Mouse (Mus musculus) adrenal gland, adult 2 months (tissue): ENCODE results near the gene Ice2. TPM values are rescaled to one million over a fixed set of nuclear protein-coding genes. Genes with fewer than 3 reads are reported as not detected.

Experiments
- DNase-seq: peaks from one replicate; pipeline ENCODE4 v3.0.0; 2021
- polyA plus RNA-seq: library from polyadenylated mRNA; depleted of rRNA; stranded (reverse); fragments of >200 nt; gene quantifications from 2 replicates; pipeline ENCODE4 v1.2.3, GENCODE M21; 2012
- total RNA-seq, 2 experiments: library from RNA; stranded (reverse); gene quantifications; 2 replicates each; pipeline ENCODE4 v1.2.3; 2021

The Ice2 gene
- total and polyA plus RNA-seq, 3 experiments = 1.7 to 13.7 (median 13.1) TPM

DNA sequence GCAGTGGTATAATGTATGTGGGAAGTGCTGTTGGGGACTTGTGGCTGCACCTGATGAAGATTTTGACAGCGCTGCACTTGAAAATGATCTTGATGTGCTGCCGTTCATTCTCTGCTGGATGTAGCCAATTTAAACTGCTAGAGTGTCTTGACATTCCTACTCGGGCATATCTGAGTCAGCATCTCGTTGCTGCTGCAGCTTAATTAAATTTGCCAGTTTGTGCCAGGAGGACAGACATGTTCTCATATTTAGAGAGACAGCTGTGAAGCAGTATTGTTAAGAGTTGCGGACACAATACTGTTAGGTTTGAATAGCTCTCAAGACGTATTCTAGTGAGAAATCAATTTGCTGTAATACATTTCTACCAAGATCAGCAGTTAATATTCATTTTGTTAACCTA lies 7.0 kb downstream of the Ice2 start:
- no peak for DNase-seq

- DNase-seq = no peak
Observed at GRCm38 (mm10) chr9:69419476-69419875, 21.8 kb downstream of the Ice2 start.

GRCm38 (mm10) chr9:69430531-69430930 lies 32.8 kb downstream of the Ice2 start:
- peak; percentile 57 for DNase-seq

- DNase-seq = no peak
Observed at GRCm38 (mm10) chr9:69431863-69432555, 34.3 kb downstream of the Ice2 start.

DNA sequence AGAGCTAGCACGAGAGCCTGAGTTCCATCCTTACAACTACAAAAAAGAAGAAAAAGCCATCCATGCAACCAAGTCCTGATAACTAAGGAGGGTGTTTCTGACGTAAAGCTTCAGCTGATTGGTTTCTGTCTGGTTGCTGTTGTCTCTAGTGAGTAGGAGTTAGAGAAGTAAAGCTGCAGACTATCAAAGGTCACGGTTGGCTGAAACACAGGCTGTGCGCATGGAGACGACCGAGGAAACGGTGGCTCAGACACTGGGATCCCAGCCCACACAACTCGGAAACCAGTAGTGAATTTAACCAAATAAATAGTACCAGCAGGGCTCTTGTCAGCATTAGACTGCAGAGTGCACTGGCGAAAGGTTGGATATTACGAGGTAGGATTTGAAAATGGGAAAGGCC lies 37.5 kb downstream of the Ice2 start:
- DNase-seq = no peak

DNA sequence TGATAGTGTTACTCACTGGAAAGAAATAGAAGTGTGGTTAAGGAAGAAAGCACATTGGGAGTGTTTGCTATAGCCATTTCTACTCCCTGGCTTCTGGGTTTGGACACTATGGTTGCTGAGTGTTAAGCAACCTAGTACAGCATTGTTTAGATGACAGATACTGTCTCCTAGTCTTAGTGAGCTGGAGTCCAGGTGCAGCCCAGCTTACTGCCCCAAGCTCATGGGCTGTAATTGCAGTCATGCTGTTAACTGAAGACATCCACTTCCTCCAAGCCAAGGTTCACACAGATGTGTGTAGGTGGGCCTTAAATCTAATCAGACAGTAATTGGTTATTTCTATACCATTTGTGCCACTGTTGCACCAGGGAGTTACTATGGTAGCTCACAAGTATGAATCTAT lies 38.0 kb downstream of the Ice2 start:
- no peak for DNase-seq

DNA sequence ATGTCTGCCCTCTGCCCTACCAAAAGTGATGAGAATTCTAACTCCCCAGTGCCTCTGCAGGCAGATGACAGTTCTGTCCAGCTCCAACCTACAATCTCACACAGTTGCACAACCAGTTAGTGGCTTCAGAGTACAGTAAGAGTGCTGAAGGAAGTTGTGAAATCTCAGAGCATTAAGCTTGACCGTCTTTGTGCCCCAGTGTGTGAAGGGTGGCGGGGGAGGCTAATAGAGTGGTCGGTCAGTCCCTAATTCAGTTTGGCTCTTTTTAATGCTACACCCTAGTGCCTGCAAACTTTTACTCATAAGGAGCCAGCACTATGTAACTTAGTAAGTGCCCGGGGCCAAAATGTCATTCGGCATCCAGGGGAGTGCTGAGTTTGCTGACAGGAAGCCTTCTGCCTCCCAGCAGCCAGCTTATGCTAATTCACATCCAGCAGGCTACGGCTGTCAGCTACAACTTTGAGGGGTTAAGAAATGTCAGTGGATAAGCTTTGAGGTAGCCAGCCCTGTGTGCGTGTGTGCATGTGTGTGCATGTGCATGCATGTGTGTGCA lies 42.2 kb downstream of the Ice2 start:
- DNase-seq = peak; percentile 62

DNA sequence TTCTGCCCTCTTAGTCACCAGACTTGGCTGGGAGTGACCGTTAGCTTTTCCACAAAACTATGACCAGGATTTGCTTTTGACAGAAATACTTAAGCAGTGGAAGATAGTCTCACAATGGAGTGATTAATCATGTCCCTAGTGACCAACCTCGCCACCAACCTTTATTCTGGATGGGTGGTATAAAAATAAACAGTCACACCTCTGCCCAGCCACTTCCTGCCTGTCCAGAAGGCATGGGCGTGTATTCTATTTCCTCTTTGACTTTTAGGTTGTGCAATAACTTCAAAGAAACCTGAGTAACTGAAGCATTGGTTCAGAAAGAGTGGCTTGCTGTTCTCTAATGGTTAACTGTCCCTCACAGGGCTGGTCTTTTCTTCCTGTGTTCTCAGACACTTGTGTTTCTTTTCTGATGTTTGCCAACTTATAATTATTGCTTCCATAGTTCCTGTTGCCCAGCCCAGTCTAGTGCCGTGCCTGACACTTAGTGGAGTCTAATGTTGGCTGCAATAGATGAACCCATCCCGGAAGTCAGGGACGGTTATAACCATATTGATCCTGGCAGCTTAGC lies 44.8 kb downstream of the Ice2 start:
- DNase-seq = peak; percentile 46

GRCm38 (mm10) chr9:69443203-69443602 lies 45.5 kb downstream of the Ice2 start:
- DNase-seq = peak; percentile 85

GRCm38 (mm10) chr9:69448801-69449200 lies 51.1 kb downstream of the Ice2 start:
- DNase-seq = peak; percentile 44

- no peak for DNase-seq
Observed at GRCm38 (mm10) chr9:69450636-69451035, 52.9 kb downstream of the Ice2 start.

GRCm38 (mm10) chr9:69451886-69452810 lies 54.4 kb downstream of the Ice2 start:
- DNase-seq = no peak

DNA sequence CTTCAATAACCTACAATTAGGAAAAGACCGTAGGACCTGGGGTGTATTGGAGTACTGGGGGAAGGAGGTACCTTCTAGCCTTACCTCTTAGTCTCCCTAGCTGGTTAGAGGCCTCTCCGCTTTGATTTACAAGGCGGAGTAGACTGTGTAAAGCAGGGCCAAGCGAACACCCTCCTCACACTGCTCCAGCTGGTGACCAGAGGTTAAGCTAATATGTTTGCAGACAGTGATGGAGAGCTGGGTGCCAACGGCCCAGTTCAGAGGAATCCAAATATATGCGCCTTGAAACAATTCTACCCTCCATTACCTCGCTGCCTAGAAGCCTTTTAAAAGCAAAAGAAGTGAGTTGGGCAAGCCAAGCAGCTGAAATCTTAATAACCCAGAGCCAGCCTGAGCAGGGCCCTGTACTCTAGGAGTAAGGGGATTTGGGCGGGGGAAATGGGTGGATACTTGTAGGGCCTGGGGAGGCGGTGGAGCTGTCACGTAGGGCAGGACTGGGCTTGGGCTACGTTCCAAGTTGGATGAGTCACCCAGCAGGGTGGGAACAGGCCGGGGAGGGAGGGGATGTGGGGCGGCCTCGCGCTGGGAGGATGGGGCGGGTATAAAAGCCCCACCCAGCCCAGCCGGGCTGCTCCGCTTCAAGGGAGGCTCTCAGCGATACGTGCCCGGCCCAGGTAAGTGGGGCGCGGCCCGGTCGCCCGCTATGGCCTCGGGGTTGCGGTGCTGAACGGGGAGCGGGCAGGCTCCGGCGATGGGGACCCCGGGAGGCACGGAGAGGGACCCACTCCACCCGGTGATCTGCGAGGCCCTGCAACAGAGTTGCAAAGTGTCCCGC lies 55.6 kb downstream of the Ice2 start, which contains the start of gene Anxa2:
Gene Anxa2, plus strand, starts transcription at position 555 of the 835 bp plus-strand sequence.
- peak; percentile 97 for DNase-seq

DNA sequence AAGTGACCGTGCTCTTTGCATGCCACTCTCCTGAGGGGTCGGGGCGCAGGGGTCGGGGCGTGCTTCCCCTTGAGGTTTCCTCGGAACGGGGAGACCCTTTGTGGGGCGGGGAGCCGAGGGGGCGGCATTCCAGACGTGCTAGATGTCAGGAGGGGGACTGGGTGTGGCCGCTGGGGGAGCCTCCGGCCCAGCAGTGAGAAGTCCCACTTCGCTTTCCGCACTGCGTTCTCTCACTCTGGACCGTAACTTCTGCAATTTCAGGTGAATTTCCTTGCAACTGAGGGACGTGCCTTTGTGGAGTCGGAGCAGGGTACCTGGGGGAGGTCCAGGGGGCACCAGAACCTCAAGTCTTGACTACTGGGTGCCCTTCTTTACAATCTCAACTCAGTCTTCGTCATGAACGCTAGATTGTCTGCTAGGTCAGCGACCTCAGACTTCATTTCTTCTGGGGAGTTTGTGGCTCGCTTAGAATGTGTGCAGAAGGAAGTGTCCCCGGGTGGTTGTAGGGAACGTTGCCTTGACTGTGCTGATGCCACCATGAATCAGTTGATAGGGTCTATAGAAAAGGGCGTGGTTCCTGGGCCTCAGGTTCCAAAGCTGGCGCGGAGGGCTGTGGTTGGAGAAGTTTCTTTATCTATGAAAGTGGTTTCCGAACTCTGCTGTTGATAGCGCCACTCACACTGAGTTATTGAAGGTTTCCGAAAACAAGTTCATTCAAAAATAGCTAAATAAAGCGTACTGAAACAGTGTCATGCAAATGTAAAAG lies 56.4 kb downstream of the Ice2 start:
- peak; percentile 50 for DNase-seq

- no peak for DNase-seq
Observed at GRCm38 (mm10) chr9:69454691-69455090, 57.0 kb downstream of the Ice2 start.

GRCm38 (mm10) chr9:69455391-69455790 lies 57.7 kb downstream of the Ice2 start:
- DNase-seq = peak; percentile 67

- no peak for DNase-seq
Observed at GRCm38 (mm10) chr9:69456406-69457075, 58.8 kb downstream of the Ice2 start.

- DNase-seq = no peak
Observed at GRCm38 (mm10) chr9:69457143-69457542, 59.4 kb downstream of the Ice2 start.

DNA sequence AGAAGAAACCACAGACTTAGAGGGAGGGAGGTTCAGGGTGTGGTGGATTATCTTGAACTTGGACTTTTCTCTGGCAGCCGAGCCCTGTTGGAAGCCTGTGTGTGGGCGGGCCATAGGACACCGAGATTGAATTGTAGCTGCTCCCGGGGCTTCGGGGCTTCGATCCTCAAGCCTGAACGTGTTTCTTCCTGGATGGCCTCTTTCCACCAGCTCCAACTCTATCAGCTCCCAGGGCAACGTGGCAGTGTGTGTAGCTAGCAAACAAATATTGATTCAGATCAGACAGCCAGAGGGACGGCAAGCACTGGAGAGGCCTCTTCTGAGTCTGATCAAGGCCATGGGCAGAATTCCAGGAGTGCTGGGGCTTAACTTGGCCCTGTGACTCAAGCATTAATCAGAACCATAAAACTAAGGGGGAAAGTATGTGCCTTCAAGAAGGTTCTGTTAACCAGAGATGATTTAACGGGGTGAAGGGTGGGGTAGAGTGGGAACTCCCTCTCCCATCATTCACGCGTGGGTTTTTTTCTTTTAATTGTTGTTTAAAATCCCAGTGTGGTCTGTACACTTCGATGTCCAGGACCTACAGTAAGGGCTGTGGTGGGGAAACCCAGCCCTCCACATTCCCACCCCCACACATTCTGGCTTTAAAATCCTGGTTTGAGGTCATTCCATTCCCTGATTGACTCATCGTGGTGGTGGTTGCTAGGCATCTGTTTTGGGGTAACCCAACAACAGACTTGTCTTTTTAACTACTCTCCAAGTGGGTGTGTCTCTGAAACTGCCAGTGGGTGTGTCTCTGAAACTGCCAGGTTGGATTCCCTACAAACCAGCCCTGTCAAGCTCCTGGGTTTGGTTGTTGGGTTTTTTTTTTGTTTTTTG lies 60.3 kb downstream of the Ice2 start:
- peak; percentile 93 for DNase-seq
